Mouse (Mus musculus) myocyte (in vitro differentiated cells): Measurements from ENCODE around the gene Dynlrb1. TPM values are rescaled to one million over a fixed set of nuclear protein-coding genes. Genes with fewer than 3 reads are reported as not detected.
A peak's percentile ranks its signal among the peaks of the same experiment; 100 is the strongest.

Experiments
- H3K27me3 ChIP-seq: one replicate; pipeline ENCODE4 v1.6.1; 2011; ENCODE audit not compliant: control insufficient read depth, insufficient read depth, insufficient read length
- H3K36me3 ChIP-seq: one replicate; pipeline ENCODE4 v1.6.1; 2011; ENCODE audit not compliant: control insufficient read depth, insufficient read depth
- H3K4me2 ChIP-seq: one replicate; pipeline ENCODE4 v1.6.1; 2011; ENCODE audit warnings: low read depth, control low read depth
- H3K4me3 ChIP-seq: one replicate; pipeline ENCODE4 v1.5.1; 2011; ENCODE audit warnings: mild to moderate bottlenecking, control low read depth, moderate library complexity
- H3K79me2 ChIP-seq: one replicate; pipeline ENCODE4 v1.6.1; 2011; ENCODE audit not compliant: control insufficient read depth, insufficient read depth
- H3ac ChIP-seq: one replicate; pipeline ENCODE4 v1.6.1; 2011; ENCODE audit not compliant: control insufficient read depth, insufficient read length
- CEBPB ChIP-seq: IDR thresholded peaks from 2 replicates; pipeline ENCODE4 v1.6.1; 2011; ENCODE audit warnings: mild to moderate bottlenecking, moderate library complexity; ENCODE audit not compliant: poor library complexity, insufficient read depth, severe bottlenecking
- E2F4 ChIP-seq: IDR thresholded peaks from one replicate; pipeline ENCODE4 v1.6.1; 2011; ENCODE audit warnings: mild to moderate bottlenecking, control low read depth, moderate library complexity; ENCODE audit not compliant: insufficient read depth
- MAX ChIP-seq: IDR thresholded peaks from one replicate; pipeline ENCODE4 v1.6.1; 2011; ENCODE audit warnings: low read depth, mild to moderate bottlenecking, control low read depth
- MYOD1 ChIP-seq, 3 experiments: IDR thresholded peaks; one replicate each; pipeline ENCODE4 v1.6.1; 2011; ENCODE audit warnings: control low read depth in 2 of 3, low read depth in 2 of 3, mild to moderate bottlenecking in 2 of 3, moderate library complexity in 1 of 3; ENCODE audit not compliant: insufficient read length in 2 of 3, control insufficient read depth in 1 of 3
- MYOG ChIP-seq, 3 experiments: IDR thresholded peaks; one replicate each; pipeline ENCODE4 v1.6.1; 2011; ENCODE audit warnings: control low read depth in 2 of 3, low read depth in 2 of 3, mild to moderate bottlenecking in 2 of 3; ENCODE audit not compliant: insufficient read length in 2 of 3, control insufficient read depth in 1 of 3, insufficient read depth in 1 of 3
- POLR2A ChIP-seq: IDR thresholded peaks from one replicate; pipeline ENCODE4 v1.6.1; 2011; ENCODE audit warnings: low read depth, mild to moderate bottlenecking, control low read depth, moderate library complexity; ENCODE audit not compliant: insufficient read length
- POLR2AphosphoS2 ChIP-seq: IDR thresholded peaks from one replicate; pipeline ENCODE4 v1.6.1; 2011; ENCODE audit warnings: low read depth, control low read depth; ENCODE audit not compliant: insufficient read length
- REST ChIP-seq: IDR thresholded peaks from one replicate; pipeline ENCODE4 v1.6.1; 2011; ENCODE audit warnings: mild to moderate bottlenecking, control low read depth, moderate library complexity; ENCODE audit not compliant: insufficient read depth, insufficient read length
- SRF ChIP-seq: IDR thresholded peaks from one replicate; pipeline ENCODE4 v1.6.1; 2011; ENCODE audit warnings: low read depth; ENCODE audit not compliant: control insufficient read depth, insufficient read length
- TCF12 ChIP-seq: IDR thresholded peaks from one replicate; pipeline ENCODE4 v1.6.1; 2011; ENCODE audit warnings: mild to moderate bottlenecking, control low read depth; ENCODE audit not compliant: poor library complexity, insufficient read depth, severe bottlenecking
- TCF3 ChIP-seq: IDR thresholded peaks from one replicate; pipeline ENCODE4 v1.6.1; 2011; ENCODE audit warnings: low read depth, control low read depth; ENCODE audit not compliant: insufficient read length
- USF1 ChIP-seq: IDR thresholded peaks from one replicate; pipeline ENCODE4 v1.6.1; 2011; ENCODE audit warnings: low read depth, mild to moderate bottlenecking, control low read depth, moderate library complexity
- polyA plus RNA-seq: library from polyadenylated mRNA; unstranded; fragments of >200 nt; fragmentation: generic; extraction: Trizol; gene quantifications from one replicate; pipeline ENCODE4 v1.2.1, GENCODE M21; 2012; ENCODE audit warnings: missing spikeins

Dynlrb1 gene
- polyA plus RNA-seq, 1 experiment = 418 TPM

DNA sequence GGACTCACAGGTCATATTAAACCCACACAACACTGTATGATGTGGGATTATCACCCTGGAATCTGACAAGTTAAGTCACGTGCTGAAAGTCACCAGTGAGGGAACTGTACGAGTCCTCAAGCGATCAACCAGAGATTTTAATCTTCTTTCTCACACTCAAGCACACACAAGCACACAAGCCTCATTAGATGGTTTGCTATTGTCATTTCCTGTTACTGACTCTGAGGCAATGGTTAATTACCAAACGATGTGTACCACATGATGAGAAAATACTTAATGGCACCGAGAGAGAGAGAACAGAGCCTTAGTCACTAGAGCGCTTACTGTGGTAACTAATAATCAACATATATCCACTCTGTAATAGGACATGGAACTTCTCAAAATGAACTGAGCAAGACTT lies 49.4 kb downstream of the Dynlrb1 start:
- H3K4me2 ChIP-seq = no peak overlapping the region
- H3K27me3 ChIP-seq = no peaks in the 10 kb centered on the region
- TF ChIP-seq POLR2AphosphoS2 (no peak), E2F4 (no peak), POLR2A (no peak), TCF3 (no peak), MYOG (IDR thresholded peaks at IDR 0.05; ENCODE audit: control insufficient read depth in 1 of 3, insufficient read depth in 1 of 3, insufficient read length in 2 of 3, low read depth in 2 of 3) (no peak), SRF (no peak)
- H3ac ChIP-seq = no peak overlapping the region
- no peaks in the 10 kb centered on the region for H3K36me3 ChIP-seq
- H3K4me3 ChIP-seq = no peak overlapping the region
- no peaks in the 10 kb centered on the region for H3K79me2 ChIP-seq

DNA sequence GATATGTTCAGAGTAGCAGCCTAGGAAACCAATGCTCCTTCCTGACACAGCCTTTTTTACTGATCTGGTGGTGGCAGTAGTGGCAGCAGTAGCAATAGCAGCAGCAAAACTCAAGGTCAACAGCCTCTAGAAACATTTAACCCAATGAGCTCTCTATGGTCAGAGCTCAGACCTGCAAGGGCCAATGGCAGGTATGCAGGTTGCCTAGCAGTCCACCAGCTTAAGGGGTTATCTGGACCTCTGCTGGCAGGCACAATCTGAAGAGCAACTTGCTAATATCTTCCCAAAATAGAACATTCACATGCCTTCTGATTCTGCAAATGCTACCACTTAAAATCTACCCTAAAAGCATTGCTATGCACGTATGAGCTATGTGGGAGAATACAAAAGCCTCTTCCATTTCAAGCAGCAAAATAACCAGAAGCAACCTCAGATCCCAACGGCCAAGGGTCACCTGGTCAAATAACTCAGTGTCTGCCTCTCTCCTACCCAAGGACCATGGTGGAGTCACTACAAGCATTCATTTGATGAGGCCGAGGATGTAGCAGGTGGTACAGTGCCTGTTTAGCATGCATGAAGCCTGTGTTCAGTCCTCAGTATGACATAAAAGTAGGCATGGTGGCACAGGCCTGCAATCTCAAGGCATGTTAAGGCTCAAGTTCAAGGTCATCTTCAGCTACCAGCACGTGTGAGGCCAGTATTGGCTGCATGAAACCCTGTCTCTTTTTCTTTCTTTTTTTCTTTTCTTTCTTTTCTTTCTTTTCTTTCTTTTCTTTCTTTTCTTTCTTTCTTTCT lies 51.3 kb downstream of the Dynlrb1 start:
- no peak overlapping the region for H3K4me3 ChIP-seq
- no peak for TF ChIP-seq MYOG (IDR thresholded peaks at IDR 0.05; ENCODE audit: control insufficient read depth in 1 of 3, insufficient read depth in 1 of 3, insufficient read length in 2 of 3, low read depth in 2 of 3)
- no peak for TF ChIP-seq POLR2AphosphoS2
- TF ChIP-seq MYOD1 (IDR thresholded peaks at IDR 0.05; ENCODE audit: control insufficient read depth in 1 of 3, insufficient read length in 2 of 3, low read depth in 2 of 3) = no peak
- no peak for TF ChIP-seq USF1
- no peak for TF ChIP-seq MAX
- TF ChIP-seq REST = no peak
- TF ChIP-seq TCF3 = no peak
- no peak for TF ChIP-seq SRF
- no peak for TF ChIP-seq E2F4
- no peak for TF ChIP-seq POLR2A
- no peak for TF ChIP-seq CEBPB
- TF ChIP-seq TCF12 = no peak
- H3K4me2 ChIP-seq = no peak overlapping the region
- no peaks in the 10 kb centered on the region for H3K79me2 ChIP-seq
- no peaks in the 10 kb centered on the region for H3K36me3 ChIP-seq
- H3ac ChIP-seq = no peak overlapping the region
- no peaks in the 10 kb centered on the region for H3K27me3 ChIP-seq

DNA sequence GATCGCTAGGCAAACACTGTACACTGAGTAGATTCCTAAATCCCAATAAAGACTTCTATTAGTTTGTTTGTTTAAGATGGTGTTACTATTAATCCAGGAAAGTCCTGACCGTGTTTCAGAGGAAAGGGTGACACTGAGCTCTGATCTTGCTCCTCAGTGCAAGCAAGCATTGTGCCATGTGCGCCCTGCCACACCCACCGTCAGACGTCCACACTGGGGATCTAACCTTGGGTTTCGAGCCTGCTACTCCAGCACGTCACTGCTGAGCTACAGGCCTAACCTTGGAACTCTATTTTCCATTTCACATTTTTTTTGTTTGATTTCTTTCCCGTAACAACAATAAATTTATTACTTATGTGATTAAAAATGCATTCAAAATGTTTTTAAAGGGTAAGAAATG lies 53.7 kb downstream of the Dynlrb1 start:
- H3K4me3 ChIP-seq = no peak overlapping the region
- H3K27me3 ChIP-seq = no peaks in the 10 kb centered on the region
- H3K79me2 ChIP-seq = no peaks in the 10 kb centered on the region
- H3ac ChIP-seq = no peak overlapping the region
- TF ChIP-seq TCF12 (no peak), USF1 (no peak), SRF (no peak), POLR2A (no peak)
- H3K36me3 ChIP-seq = no peaks in the 10 kb centered on the region
- H3K4me2 ChIP-seq = no peak overlapping the region

DNA sequence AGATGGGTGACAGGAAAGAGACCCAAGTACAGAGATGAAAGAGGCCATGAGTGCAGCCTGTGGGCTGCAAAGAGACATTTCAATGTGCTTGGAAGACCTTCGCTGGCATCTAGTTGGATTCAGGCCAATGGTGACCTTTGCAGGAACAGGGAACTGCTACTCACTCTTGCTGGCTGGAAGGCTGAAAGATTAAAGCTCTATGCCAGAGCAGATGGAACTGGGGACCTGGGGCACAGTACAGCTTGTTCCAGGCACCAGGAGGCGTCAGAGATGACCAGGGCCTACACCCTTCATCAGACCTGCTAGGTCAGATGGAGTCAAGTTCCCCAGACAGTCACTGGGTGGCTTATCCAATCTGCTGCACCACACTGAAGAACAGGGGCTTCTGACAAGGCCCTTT lies 57.0 kb downstream of the Dynlrb1 start:
- H3K36me3 ChIP-seq = peaks cover 11% of the 10 kb centered on the region
- no peak overlapping the region for H3K4me3 ChIP-seq
- H3K4me2 ChIP-seq = peak overlapping the region; percentile 49
- H3K79me2 ChIP-seq = no peaks in the 10 kb centered on the region
- H3K27me3 ChIP-seq = no peaks in the 10 kb centered on the region
- TF ChIP-seq TCF12 (no peak), CEBPB (no peak), POLR2A (no peak), MAX (no peak), TCF3 (no peak), MYOG (IDR thresholded peaks at IDR 0.05; ENCODE audit: control insufficient read depth in 1 of 3, insufficient read depth in 1 of 3, insufficient read length in 2 of 3, low read depth in 2 of 3) (no peak), REST (no peak), MYOD1 (IDR thresholded peaks at IDR 0.05; ENCODE audit: control insufficient read depth in 1 of 3, insufficient read length in 2 of 3, low read depth in 2 of 3) (no peak), E2F4 (no peak), POLR2AphosphoS2 (no peak), USF1 (no peak), SRF (no peak)
- H3ac ChIP-seq = no peak overlapping the region

DNA sequence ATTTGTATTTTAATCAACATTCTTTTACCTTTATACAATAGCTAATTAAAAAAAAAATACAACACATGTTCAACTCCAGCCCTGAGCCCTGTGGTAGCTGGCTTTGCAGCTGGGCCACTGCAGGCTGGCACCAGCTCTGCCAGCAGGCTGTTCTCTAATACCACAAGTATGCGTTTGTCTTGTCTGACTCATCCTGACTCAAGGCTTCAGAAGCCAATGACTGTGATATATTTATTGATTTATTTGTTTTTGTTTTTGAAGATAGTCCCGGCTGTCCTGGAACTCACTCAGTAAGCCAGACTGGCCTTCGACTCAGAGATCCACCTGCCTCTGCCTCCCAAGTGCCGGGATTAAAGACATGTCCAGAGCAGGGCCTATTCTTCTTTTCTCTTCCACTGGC lies 57.6 kb downstream of the Dynlrb1 start:
- TF ChIP-seq POLR2AphosphoS2 (no peak), MYOG (IDR thresholded peaks at IDR 0.05; ENCODE audit: control insufficient read depth in 1 of 3, insufficient read depth in 1 of 3, insufficient read length in 2 of 3, low read depth in 2 of 3) (peak; percentile 43 to 73 (median 54)), USF1 (no peak), POLR2A (no peak), SRF (no peak), MYOD1 (IDR thresholded peaks at IDR 0.05; ENCODE audit: control insufficient read depth in 1 of 3, insufficient read length in 2 of 3, low read depth in 2 of 3) (peak in 2 of 3 experiments; percentile 55 to 72), TCF3 (peak; percentile 54), TCF12 (peak; percentile 81)
- H3K79me2 ChIP-seq = no peaks in the 10 kb centered on the region
- H3ac ChIP-seq = no peak overlapping the region
- H3K27me3 ChIP-seq = no peaks in the 10 kb centered on the region
- H3K4me2 ChIP-seq = peak overlapping the region; percentile 49
- no peak overlapping the region for H3K4me3 ChIP-seq
- H3K36me3 ChIP-seq = peaks cover 17% of the 10 kb centered on the region
